Mouse (Mus musculus) bone marrow, adult 2 months (tissue): Measurements from ENCODE around the gene Tmub2.

Experiments used
- CTCF ChIP-seq: fragments of 200-500 bp; IDR thresholded peaks from 2 replicates; pipeline ENCODE4 v1.5.1; 2011; ENCODE audit warnings: low read length, control low read depth; ENCODE audit not compliant: control insufficient read depth, insufficient read depth
- POLR2A ChIP-seq: fragments of 200-500 bp; IDR thresholded peaks from 2 replicates; pipeline ENCODE4 v1.6.1; 2011; ENCODE audit warnings: low read depth, mild to moderate bottlenecking, control low read depth, low read length, borderline replicate concordance; ENCODE audit not compliant: control insufficient read depth

GRCm38 (mm10) chr11:102241246-102241645 lies 43.5 kb upstream of the Tmub2 start:
- TF ChIP-seq CTCF (no peak), POLR2A (no peak)
